Mouse (Mus musculus): ENCODE results near the gene Atxn1.

Gene Atxn1

DNA sequence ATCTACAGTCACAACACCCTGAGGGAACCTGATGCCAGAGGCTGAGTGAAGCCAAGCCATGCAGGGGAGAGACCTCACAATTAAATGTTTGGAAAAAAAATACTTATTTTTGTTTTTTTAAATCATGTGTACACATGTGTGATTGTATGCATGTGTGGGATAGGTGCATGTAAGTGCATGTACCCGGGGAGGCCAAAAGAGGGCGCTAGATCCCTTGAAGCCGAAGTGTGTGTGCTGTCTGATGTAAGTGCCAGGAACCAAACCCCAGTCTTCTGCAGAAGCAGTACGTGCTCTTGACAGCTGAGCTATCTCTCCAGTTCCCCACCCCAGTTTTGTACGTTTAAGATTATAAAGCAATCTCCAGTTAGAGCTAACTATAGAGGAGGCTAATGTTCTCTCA lies 186.1 kb downstream of the Atxn1 start:
- no peak for TF ChIP-seq GATA4 (IDR thresholded peaks at IDR 0.05; ENCODE audit: insufficient replicate concordance, low read length)

- no peak for TF ChIP-seq GATA4 (IDR thresholded peaks at IDR 0.05; ENCODE audit: insufficient replicate concordance, low read length)
These were observed 186.6 kb downstream of the Atxn1 start for GRCm38 (mm10) chr13:45778171-45778570.

DNA sequence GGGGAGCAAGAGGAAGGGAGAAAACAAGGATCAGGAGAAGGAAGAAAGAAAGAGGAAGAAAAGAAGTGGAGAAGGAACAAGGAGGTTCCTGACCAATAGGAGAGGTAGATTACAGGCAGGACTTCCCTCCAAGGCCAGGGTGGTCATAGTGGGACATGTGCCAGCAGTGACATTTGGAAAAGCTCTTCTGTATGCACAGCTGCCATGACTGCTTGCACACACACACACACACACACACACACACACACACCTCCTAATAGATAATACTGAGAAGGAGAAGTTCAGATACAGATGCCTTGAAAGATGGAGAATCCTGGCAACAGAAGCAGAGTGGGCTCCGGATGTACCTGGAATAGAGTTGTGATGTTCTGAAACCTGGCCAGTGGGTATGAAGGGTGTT lies 189.3 kb downstream of the Atxn1 start:
- TF ChIP-seq GATA4 (IDR thresholded peaks at IDR 0.05; ENCODE audit: insufficient replicate concordance, low read length): no peak

DNA sequence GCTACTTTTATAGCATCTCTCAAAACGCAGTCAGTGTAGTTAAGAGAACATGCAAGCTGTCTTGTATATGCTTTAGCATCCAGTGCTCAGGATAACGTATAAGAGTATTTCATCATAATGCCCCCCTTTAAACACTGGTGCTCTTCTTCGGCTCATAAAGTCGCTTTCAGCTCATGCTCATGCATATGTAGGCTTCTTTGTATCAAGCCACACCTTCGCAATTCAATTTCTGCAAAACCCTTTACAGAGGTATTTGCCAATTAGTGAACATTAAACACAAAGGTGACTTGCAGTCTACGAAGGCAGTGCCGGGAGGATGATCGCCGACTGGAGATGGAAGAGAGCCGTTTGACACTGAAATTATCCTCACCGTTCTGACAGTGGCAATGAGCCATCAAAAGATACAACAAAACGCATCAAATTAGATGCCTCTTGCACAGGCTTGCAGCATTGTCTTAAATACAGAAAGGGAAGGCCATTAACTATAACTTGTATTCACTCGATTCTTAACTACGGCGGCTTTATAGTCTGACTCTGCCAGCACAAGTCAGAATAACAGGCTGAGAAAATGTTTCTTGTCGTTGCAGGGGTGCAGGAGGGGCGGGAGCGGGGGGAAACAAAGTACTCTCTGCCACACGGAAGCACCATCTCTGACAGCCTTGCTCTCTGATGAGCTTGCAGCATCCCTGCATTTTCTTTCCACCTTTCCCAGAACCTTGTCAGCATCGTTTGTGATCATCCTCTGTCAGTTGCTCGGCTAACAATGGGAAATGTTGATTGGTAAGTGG lies 191.2 kb downstream of the Atxn1 start:
- no peak for TF ChIP-seq GATA4 (IDR thresholded peaks at IDR 0.05; ENCODE audit: insufficient replicate concordance, low read length)

DNA sequence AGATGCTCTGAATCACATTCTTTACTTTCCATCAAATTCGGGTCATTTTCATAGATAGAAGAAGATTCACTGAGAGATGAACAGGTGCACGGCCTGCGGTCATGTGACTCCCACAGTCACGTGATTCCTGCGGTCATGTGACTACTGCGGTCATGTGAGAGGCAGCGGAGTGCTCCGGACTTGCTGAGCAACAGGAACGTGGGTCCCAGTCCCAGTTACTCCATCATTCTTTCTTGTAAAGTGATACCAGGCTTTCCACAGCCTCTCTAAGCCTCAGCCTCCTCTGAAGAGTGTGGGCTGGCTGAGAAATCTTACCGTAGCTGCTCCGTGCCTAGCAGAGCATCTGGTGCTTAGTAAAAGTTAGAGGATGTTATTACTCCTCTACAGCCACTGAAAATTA lies 195.1 kb downstream of the Atxn1 start:
- TF ChIP-seq GATA4 (IDR thresholded peaks at IDR 0.05; ENCODE audit: insufficient replicate concordance, low read length): no peak

GRCm38 (mm10) chr13:45768250-45768649 lies 196.6 kb downstream of the Atxn1 start:
- TF ChIP-seq GATA4 (IDR thresholded peaks at IDR 0.05; ENCODE audit: insufficient replicate concordance, low read length): no peak

- TF ChIP-seq GATA4 (IDR thresholded peaks at IDR 0.05; ENCODE audit: insufficient replicate concordance, low read length): no peak
These were observed 200.5 kb downstream of the Atxn1 start for GRCm38 (mm10) chr13:45764354-45764753.

DNA sequence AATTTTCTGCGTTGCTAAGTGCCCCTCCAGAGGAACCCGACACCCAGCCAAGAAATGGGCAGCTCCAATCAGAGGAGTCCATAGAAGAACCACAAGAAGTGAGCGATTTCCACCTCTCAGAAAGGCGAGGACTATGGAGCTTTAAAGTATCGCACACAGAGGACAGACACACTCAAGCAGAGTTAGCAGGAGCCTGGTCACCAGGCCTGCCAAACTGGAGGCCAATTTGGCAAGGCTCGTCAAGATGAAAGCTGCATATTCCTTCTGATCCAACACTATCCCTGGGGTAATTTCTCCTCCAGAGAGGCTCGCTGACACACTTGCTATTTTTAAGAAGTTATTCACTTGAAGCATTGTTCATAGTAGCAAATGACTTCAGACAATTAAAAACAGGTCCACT lies 202.5 kb downstream of the Atxn1 start:
- no peak for TF ChIP-seq GATA4 (IDR thresholded peaks at IDR 0.05; ENCODE audit: insufficient replicate concordance, low read length)

DNA sequence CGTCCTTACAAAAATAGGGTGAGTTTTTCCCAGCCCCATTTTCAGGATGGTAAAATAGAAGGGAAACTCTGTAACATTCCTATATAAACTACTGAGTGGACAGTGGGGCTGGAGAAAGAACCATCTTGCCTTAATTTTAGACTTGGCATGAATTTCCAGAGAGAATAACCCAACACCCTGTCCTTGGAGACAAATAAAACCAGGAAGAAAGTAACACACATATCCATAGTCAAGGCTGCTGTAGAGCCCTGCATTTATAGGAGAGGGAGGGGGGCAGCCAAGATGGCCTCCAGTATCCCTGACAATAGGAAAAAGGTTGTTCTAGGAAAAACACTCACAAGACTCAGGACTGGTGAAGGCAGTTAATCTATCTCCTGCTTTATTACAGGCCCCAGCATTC lies 210.3 kb downstream of the Atxn1 start:
- no peak for TF ChIP-seq GATA4 (IDR thresholded peaks at IDR 0.05; ENCODE audit: insufficient replicate concordance, low read length)

GRCm38 (mm10) chr13:45752498-45752897 lies 212.3 kb downstream of the Atxn1 start:
- no peak for TF ChIP-seq GATA4 (IDR thresholded peaks at IDR 0.05; ENCODE audit: insufficient replicate concordance, low read length)

DNA sequence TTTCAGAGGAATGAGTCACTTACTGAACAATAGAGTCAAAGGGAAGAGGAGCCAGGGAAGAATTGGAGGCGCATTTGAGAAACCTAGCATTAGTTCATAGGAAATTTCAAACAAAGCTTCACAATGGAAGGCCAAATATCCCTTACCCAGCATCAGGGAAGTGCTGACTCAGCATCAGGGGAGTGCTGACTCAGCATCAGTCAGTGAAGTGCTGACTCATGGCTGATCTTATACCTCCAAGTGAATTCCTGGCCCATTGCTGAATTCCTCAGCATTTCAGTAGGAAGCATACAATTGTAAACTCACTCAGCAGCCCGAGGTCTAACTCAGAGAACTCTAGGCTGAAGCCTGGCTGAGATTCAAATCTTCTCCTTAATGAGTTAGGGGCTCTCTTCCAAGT lies 213.6 kb downstream of the Atxn1 start:
- no peak for TF ChIP-seq GATA4 (IDR thresholded peaks at IDR 0.05; ENCODE audit: insufficient replicate concordance, low read length)

GRCm38 (mm10) chr13:45750627-45751026 lies 214.2 kb downstream of the Atxn1 start:
- TF ChIP-seq GATA4 (IDR thresholded peaks at IDR 0.05; ENCODE audit: insufficient replicate concordance, low read length): no peak

DNA sequence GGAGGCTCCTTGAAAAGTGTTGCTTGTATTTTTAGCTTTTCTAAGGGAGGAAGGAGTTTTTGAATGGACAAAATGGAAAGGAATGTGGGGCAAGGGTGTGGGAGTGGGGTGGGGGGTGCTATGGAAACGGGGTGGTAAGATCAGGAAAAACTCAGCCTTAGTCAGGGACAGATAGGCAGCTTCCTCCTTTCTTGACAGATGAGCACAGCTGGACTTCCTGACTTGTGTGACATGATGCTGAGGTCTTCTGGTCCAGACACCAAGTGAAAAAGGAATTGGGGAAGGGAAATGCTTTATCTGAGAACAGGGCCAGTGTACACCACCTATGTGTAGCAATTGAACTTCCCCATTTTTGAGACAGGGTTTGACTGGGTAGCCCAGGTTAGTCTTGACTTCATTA lies 214.9 kb downstream of the Atxn1 start:
- no peak; the same call in 1 of the 2 replicates for TF ChIP-seq GATA4 (IDR thresholded peaks at IDR 0.05; ENCODE audit: insufficient replicate concordance, low read length)

DNA sequence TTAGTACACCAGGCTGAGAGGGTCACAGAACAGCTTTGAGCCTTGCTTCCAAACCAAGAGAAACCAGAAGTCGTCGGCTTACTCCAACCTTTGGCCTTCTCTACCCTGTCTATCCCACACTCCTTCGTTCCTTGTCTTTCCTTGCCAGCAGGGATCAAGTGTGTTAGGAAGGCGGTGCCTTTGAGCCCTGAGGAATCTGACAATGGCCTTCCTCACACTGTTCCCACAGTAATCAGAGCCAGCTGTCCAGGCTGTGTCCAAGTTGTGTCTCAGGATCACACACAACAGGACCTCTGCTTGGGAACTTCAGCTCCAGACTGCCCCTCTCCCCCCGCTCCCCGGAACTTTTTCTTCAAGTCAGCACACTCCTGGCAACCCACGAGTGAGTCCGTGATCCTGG lies 215.6 kb downstream of the Atxn1 start:
- no peak for TF ChIP-seq GATA4 (IDR thresholded peaks at IDR 0.05; ENCODE audit: insufficient replicate concordance, low read length)

GRCm38 (mm10) chr13:45748691-45749090 lies 216.1 kb downstream of the Atxn1 start:
- TF ChIP-seq GATA4 (IDR thresholded peaks at IDR 0.05; ENCODE audit: insufficient replicate concordance, low read length): no peak

- TF ChIP-seq GATA4 (IDR thresholded peaks at IDR 0.05; ENCODE audit: insufficient replicate concordance, low read length): no peak
These were observed 218.7 kb downstream of the Atxn1 start for GRCm38 (mm10) chr13:45745851-45746773.

Data from liver, adult (tissue).